In genomic region chr13:34255297-34255696, GRCm38 (mm10) we compare ENCODE assay signal across 9 mouse cellular contexts.
DNase-seq lines count a peak whose midpoint lies in the region; ATAC-seq and TF ChIP-seq lines count a peak whose summit lies in the region.
"Had no signal": no experiment of that assay in that cellular context is flagged by ENCODE, and none has a peak within 500 bp of the region (broad histone marks: within the 10 kb centered on the region; RNA-seq: fewer than 3 reads in every experiment).

No protein-coding gene starts in this region.

- 0 out of 2 replicates have a peak overlapping the region, but pooled peaks have one; percentile 24 for H3K27ac ChIP-seq in heart, embryonic 13.5 days (replicated peaks)
- H3K27ac ChIP-seq in heart, embryonic 10.5 days, result no peak overlapping the region
- H3K27ac ChIP-seq in CH12.LX (ENCODE audit: insufficient read depth, low read depth), result no peak overlapping the region
- peak overlapping the region; percentile 39; the same call in 1 of the 2 replicates for H3K27ac ChIP-seq in brown adipose tissue, adult 24 weeks (replicated peaks; ENCODE audit: low read depth, low read length)
- no peak overlapping the region for H3K27ac ChIP-seq in hindbrain, embryonic 12.5 days
- H3K27ac ChIP-seq: embryonic facial prominence, embryonic 10.5 days; forebrain, embryonic 15.5 days had no signal

- no peaks in the 10 kb centered on the region for H3K9me3 ChIP-seq in heart, embryonic 13.5 days
- no peaks in the 10 kb centered on the region for H3K9me3 ChIP-seq in heart, embryonic 10.5 days
- H3K9me3 ChIP-seq in CH12.LX (replicated peaks; ENCODE audit: low read length), result no peaks in the 10 kb centered on the region
- H3K9me3 ChIP-seq in hindbrain, embryonic 12.5 days (replicated peaks), result no peaks in the 10 kb centered on the region
- H3K9me3 ChIP-seq: embryonic facial prominence, embryonic 10.5 days; forebrain, embryonic 15.5 days had no signal

- dilution Hi-C loops in CH12.LX (cut with MboI; ENCODE audit: extremely low pct_ligation_motif_present, extremely low pct_unique_long_range_greater_than_20kb, low sequenced_read_pairs), result no loop called here

- H3K36me3 ChIP-seq in heart, embryonic 13.5 days, result no peaks in the 10 kb centered on the region
- no peaks in the 10 kb centered on the region for H3K36me3 ChIP-seq in heart, embryonic 10.5 days
- no peaks in the 10 kb centered on the region for H3K36me3 ChIP-seq in CH12.LX (replicated peaks in 1 of 2; ENCODE audit: control insufficient read depth in 1 of 2, insufficient read depth in 1 of 2, low read length in 1 of 2)
- no peaks in the 10 kb centered on the region for H3K36me3 ChIP-seq in hindbrain, embryonic 12.5 days
- H3K36me3 ChIP-seq: embryonic facial prominence, embryonic 10.5 days; forebrain, embryonic 15.5 days had no signal

- TF ChIP-seq CTCF in CH12.LX (conservative IDR thresholded peaks at IDR 0.05 in 1 of 2, IDR thresholded peaks at IDR 0.05 in 1 of 2; ENCODE audit: low read depth in 2 of 2, low read length in 2 of 2), result no peak

- peak; percentile 10; the same call in 1 of the 2 replicates for TF ChIP-seq EP300 in CH12.LX (IDR thresholded peaks at IDR 0.05; ENCODE audit: low read length)

- peaks cover 20% of the 10 kb centered on the region for H3K4me1 ChIP-seq in heart, embryonic 13.5 days
- H3K4me1 ChIP-seq in heart, embryonic 10.5 days, result peaks cover 13% of the 10 kb centered on the region
- H3K4me1 ChIP-seq in CH12.LX (ENCODE audit: control insufficient read depth in 1 of 2, insufficient read depth in 2 of 2), result peaks cover 13 to 37% of the 10 kb centered on the region in 2 experiments
- H3K4me1 ChIP-seq in brown adipose tissue, adult 24 weeks (ENCODE audit: control insufficient read depth, insufficient read depth, insufficient read length, low read length), result peaks cover 19% of the 10 kb centered on the region
- H3K4me1 ChIP-seq in hindbrain, embryonic 12.5 days, result peaks cover 24% of the 10 kb centered on the region

- WGBS in heart, embryonic 13.5 days, result 60% methylated on average over 3 of the region's 3 CpGs
- WGBS in heart, embryonic 10.5 days, result 72% methylated on average over 3 of the region's 3 CpGs
- WGBS in hindbrain, embryonic 12.5 days, result 81% methylated on average over 3 of the region's 3 CpGs

- no peaks in the 10 kb centered on the region for H3K79me2 ChIP-seq in CH12.LX (replicated peaks; ENCODE audit: control insufficient read depth, extremely low read depth, insufficient read depth, poor library complexity, severe bottlenecking)

- H3K4me3 ChIP-seq in heart, embryonic 13.5 days, result no peak overlapping the region
- no peak overlapping the region for H3K4me3 ChIP-seq in heart, embryonic 10.5 days
- no peak overlapping the region for H3K4me3 ChIP-seq in CH12.LX (replicated peaks in 1 of 3; ENCODE audit: low read depth in 2 of 3, low read length in 2 of 3, poor library complexity in 1 of 3)
- no peak overlapping the region for H3K4me3 ChIP-seq in brown adipose tissue, adult 24 weeks (ENCODE audit: insufficient read depth, low read depth, low read length)
- no peak overlapping the region for H3K4me3 ChIP-seq in hindbrain, embryonic 12.5 days
- H3K4me3 ChIP-seq: embryonic facial prominence, embryonic 10.5 days; forebrain, embryonic 15.5 days had no signal

- no peak for TF ChIP-seq POLR2A in CH12.LX (IDR thresholded peaks at IDR 0.05; ENCODE audit: low read depth, low read length)

- in situ Hi-C loops in CH12.LX (cut with MboI; ENCODE audit: low pct_ligation_motif_present, low pct_unique_long_range_greater_than_20kb, low sequenced_read_pairs), result no loop called here

- no peak for DNase-seq in heart, embryonic 10.5 days (ENCODE audit: low spot score)
- peak; percentile 49 for DNase-seq in CH12.LX (ENCODE audit: extremely low read depth)
- peak; percentile 55 for DNase-seq in lung, postnatal 25 days (ENCODE audit: low spot score)
- no peak for DNase-seq in right cerebral cortex, postnatal 4 days

- no peak overlapping the region for H3K9ac ChIP-seq in heart, embryonic 13.5 days
- no peak overlapping the region for H3K9ac ChIP-seq in CH12.LX (ENCODE audit: insufficient read depth, low read depth)
- H3K9ac ChIP-seq in hindbrain, embryonic 12.5 days, result no peak overlapping the region
- H3K9ac ChIP-seq: forebrain, embryonic 15.5 days had no signal

- H3K4me2 ChIP-seq in heart, embryonic 13.5 days, result no peak overlapping the region
- H3K4me2 ChIP-seq in CH12.LX (ENCODE audit: insufficient read depth, low read depth, poor library complexity, severe bottlenecking), result no peak overlapping the region
- no peak overlapping the region for H3K4me2 ChIP-seq in hindbrain, embryonic 12.5 days (replicated peaks)
- H3K4me2 ChIP-seq: forebrain, embryonic 15.5 days had no signal

- no peak for TF ChIP-seq RAD21 in CH12.LX (IDR thresholded peaks at IDR 0.05; ENCODE audit: low read depth, low read length)

- no peak; the same call in 1 of the 2 replicates for ATAC-seq in heart, embryonic 13.5 days (ENCODE audit: extremely low read depth, insufficient number of reproducible peaks, low FRiP score, low TSS enrichment)
- ATAC-seq in hindbrain, embryonic 12.5 days (ENCODE audit: low FRiP score), result no peak

- H3K27me3 ChIP-seq in heart, embryonic 13.5 days (replicated peaks), result no peaks in the 10 kb centered on the region
- H3K27me3 ChIP-seq in heart, embryonic 10.5 days (ENCODE audit: insufficient read depth, poor library complexity, severe bottlenecking), result no peaks in the 10 kb centered on the region
- H3K27me3 ChIP-seq in CH12.LX (replicated peaks), result no peaks in the 10 kb centered on the region
- H3K27me3 ChIP-seq in hindbrain, embryonic 12.5 days, result no peaks in the 10 kb centered on the region
- H3K27me3 ChIP-seq: forebrain, embryonic 15.5 days had no signal

TF ChIP-seq in CH12.LX, 34 proteins besides CTCF, POLR2A, EP300 and RAD21:
- 0 out of 2 replicates have a peak, but pooled peaks have one; percentile 15 for TF ChIP-seq MAX (IDR thresholded peaks at IDR 0.05; ENCODE audit: low read length)
- no peak for TF ChIP-seq ELF1 (IDR thresholded peaks at IDR 0.05; ENCODE audit: low read depth, low read length)

Comparison
In these comparisons a context has a peak if more than half of its experiments do, and no peak if none do; other contexts are left out.
1. H3K27ac ChIP-seq: peak in heart, embryonic 13.5 days (single experiment) and brown adipose tissue, adult 24 weeks (single experiment); none in heart, embryonic 10.5 days (single experiment), CH12.LX (single experiment) and hindbrain, embryonic 12.5 days (single experiment).
2. DNase-seq: peak in CH12.LX (single experiment) and lung, postnatal 25 days (single experiment); none in heart, embryonic 10.5 days (single experiment) and right cerebral cortex, postnatal 4 days (single experiment).